Mouse (Mus musculus) left cerebral cortex, postnatal 14 days (tissue): ENCODE results near the gene Ankrd33b. TPM values are rescaled to one million over a fixed set of nuclear protein-coding genes. Genes with fewer than 3 reads are reported as not detected.

Experiments
- DNase-seq, 2 experiments: peaks; one replicate each; pipeline ENCODE4 v3.0.0; 2021 to 2022; ENCODE audit warnings: low spot score in 2 of 2, mixed read lengths in 1 of 2
- intact Hi-C: fragments of 180-260 bp; cut with DNase I; formaldehyde crosslinking; loops from one replicate; pipeline ENCODE4 v1.15.1; 2025
- total RNA-seq, 2 experiments: library from RNA; stranded (reverse); gene quantifications; 2 replicates each; pipeline ENCODE4 v1.2.3; 2021

Ankrd33b gene
- total RNA-seq, 2 experiments from 2014 or later, result 24.2 to 30.9 TPM

GRCm38 (mm10) chr15:31381936-31382468 is 14.5 kb upstream of the Ankrd33b start:
- intact Hi-C loops, result no loop called here
- DNase-seq, result peak in 1 of 2 experiments; percentile 56

DNA sequence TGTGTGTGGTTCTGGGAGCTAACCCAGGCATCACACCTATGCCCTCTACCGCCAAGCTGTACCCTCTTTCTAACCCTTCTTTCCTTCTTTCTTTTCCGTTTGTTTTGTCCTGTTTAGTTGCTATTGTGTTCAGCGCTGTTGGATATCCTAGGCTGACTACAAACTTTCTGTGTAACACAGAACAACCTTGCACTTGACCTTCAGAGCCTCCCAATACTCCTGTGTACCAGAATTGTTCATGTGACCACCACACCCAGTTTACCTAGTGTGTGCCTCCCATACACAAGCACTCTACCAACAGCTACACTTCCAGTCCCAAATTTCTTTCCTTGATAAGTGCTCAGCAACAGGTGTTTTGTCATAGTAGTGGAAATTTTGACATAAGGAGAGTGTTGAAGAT is 11.9 kb upstream of the Ankrd33b start:
- intact Hi-C loops, result no loop called here
- no peak for DNase-seq

- no peak for DNase-seq
- intact Hi-C loops, result no loop called here
Observed at GRCm38 (mm10) chr15:31375212-31375611, 7.7 kb upstream of the Ankrd33b start.

GRCm38 (mm10) chr15:31369125-31369612 is 1.6 kb upstream of the Ankrd33b start:
- no peak for DNase-seq
- intact Hi-C loops, result loop anchor here (5.0 kb wide), 2 partner anchors 48 to 52 kb away; no protein-coding TSS in a partner anchor

- no peak for DNase-seq
- intact Hi-C loops, result loop anchor here (5.0 kb wide), 2 partner anchors 49 to 51 kb away; no protein-coding TSS in a partner anchor
Observed at GRCm38 (mm10) chr15:31368556-31368955, 1.0 kb upstream of the Ankrd33b start.

GRCm38 (mm10) chr15:31366596-31367480 is 688 bp downstream of the Ankrd33b start:
- intact Hi-C loops, result loop anchor here (5.0 kb wide), 2 partner anchors 50 kb away; no protein-coding TSS in a partner anchor
- DNase-seq, result no peak

GRCm38 (mm10) chr15:31365720-31366591 is 1.6 kb downstream of the Ankrd33b start:
- no peak for DNase-seq
- intact Hi-C loops, result loop anchor here (5.0 kb wide), 2 partner anchors 49 to 51 kb away; no protein-coding TSS in a partner anchor

DNA sequence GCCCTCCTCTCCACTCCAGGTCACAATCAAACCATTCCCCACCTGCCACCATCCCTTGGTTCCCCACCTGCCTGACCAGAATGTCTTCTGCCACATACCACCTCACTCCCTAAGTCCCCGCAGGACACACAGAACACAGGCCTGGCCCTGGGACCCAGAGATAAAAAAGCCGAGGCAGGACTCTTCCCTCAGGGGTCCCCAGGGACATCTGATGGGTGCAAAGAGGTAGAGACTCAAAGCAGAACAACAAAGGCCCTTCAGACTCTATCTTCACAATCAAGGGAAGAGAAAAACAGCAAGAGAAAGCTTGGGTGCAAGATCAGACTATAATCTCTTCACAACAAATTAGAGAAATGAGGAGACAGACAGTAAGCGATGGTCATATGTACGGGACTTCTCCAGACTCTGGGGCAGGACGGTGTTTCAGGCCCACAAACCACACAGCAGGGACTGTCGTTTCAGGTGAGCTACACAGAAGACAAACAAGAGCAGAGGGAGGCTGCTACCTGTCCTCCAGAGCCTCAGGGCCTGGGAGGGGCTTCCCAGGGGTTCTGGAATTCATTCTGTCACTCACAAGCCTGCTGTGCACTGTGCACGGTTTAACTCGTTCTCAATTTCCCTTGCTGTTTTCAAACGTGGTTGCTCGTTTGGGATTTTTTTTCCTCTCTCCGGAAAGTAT is 2.3 kb downstream of the Ankrd33b start:
- intact Hi-C loops, result loop anchor here (5.0 kb wide), 2 partner anchors 48 to 52 kb away; no protein-coding TSS in a partner anchor
- DNase-seq, result no peak

DNA sequence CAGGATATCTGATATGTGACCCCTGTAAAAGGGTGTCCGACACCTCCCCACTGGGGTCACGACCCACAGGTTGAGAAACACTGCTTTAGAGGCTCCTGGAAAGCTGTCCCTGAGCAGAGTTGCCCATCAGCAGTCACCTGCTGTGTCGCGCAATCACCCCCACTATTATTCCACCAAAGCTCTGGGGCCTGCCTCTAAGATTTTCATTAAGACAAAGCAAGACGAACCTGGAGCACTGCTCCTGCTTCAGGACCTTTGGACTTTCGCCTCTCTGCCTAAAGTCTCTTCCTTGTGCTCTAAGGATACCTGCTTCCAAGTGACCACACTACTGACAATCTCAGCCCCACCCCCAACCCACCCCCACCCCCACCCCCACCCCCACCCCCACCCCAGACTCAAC is 3.1 kb downstream of the Ankrd33b start:
- intact Hi-C loops, result no loop called here
- no peak for DNase-seq

GRCm38 (mm10) chr15:31363981-31364361 is 3.6 kb downstream of the Ankrd33b start:
- no peak for DNase-seq
- intact Hi-C loops, result no loop called here

GRCm38 (mm10) chr15:31363241-31363980 is 4.1 kb downstream of the Ankrd33b start:
- intact Hi-C loops, result no loop called here
- DNase-seq, result no peak

GRCm38 (mm10) chr15:31361259-31361853 is 6.2 kb downstream of the Ankrd33b start:
- intact Hi-C loops, result no loop called here
- DNase-seq, result no peak

DNA sequence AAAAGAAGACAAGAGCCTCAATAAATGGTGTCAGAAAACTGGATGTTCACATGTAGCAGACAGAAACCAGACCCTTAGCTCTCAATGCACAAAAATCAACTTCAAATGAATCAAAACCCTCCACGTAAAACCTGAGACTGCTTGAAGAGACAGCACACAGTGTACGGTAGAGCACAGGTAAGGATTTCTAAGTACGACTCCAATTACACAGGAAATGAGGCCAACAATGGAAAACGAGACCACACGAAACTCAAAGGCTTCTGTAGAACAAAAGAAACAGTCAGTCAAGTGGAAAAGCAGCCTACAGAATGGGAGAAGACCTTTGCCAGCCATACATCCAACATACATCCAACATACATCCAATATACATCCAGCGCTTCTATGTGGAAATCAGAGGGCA is 6.9 kb downstream of the Ankrd33b start:
- no peak for DNase-seq

GRCm38 (mm10) chr15:31359805-31360204 is 7.7 kb downstream of the Ankrd33b start:
- intact Hi-C loops, result no loop called here
- no peak for DNase-seq

More for the DNA sequence above, 6.9 kb downstream of the Ankrd33b start:
- intact Hi-C loops, result no loop called here

GRCm38 (mm10) chr15:31352494-31353279 is 14.8 kb downstream of the Ankrd33b start:
- no peak for DNase-seq
- intact Hi-C loops, result no loop called here

- no peak for DNase-seq
Observed at GRCm38 (mm10) chr15:31349810-31350341, 17.6 kb downstream of the Ankrd33b start.

GRCm38 (mm10) chr15:31349046-31349445 is 18.5 kb downstream of the Ankrd33b start:
- no peak for DNase-seq
- intact Hi-C loops, result no loop called here

More at GRCm38 (mm10) chr15:31349810-31350341, 17.6 kb downstream of the Ankrd33b start:
- intact Hi-C loops, result no loop called here
